Mouse (Mus musculus) heart, adult 2 months (tissue): ENCODE data around the gene Mpzl2. TPM values are rescaled to one million over a fixed set of nuclear protein-coding genes. Genes with fewer than 3 reads are reported as not detected.
A peak's percentile ranks its signal among the peaks of the same experiment; 100 is the strongest.

ENCODE experiments used
- DNase-seq, 2 experiments: peaks; one replicate each; pipeline ENCODE4 v3.0.0; 2021
- H3K27ac ChIP-seq: fragments of 200-600 bp; 2 replicates; pipeline ENCODE4 v1.8.1; 2022
- H3K27me3 ChIP-seq: fragments of 200-500 bp; 2 replicates; pipeline ENCODE4 v1.6.1; 2012; ENCODE audit warnings: mild to moderate bottlenecking, low read length, inconsistent platforms, mixed read lengths; ENCODE audit not compliant: control insufficient read depth, insufficient read depth
- H3K36me3 ChIP-seq: fragments of 200-500 bp; 2 replicates; pipeline ENCODE4 v1.6.1; 2012; ENCODE audit warnings: low read length, inconsistent platforms; ENCODE audit not compliant: control insufficient read depth, insufficient read depth
- H3K4me1 ChIP-seq: fragments of 200-500 bp; 2 replicates; pipeline ENCODE4 v1.6.1; 2011; ENCODE audit warnings: low read length; ENCODE audit not compliant: control insufficient read depth, insufficient read depth
- H3K4me3 ChIP-seq: fragments of 200-600 bp; 2 replicates; pipeline ENCODE4 v1.8.1; 2022
- H3K79me2 ChIP-seq: fragments of 200-500 bp; replicated peaks from 2 replicates; pipeline ENCODE4 v1.6.1; 2012; ENCODE audit warnings: mild to moderate bottlenecking, inconsistent platforms, low read length, moderate library complexity, mixed read lengths; ENCODE audit not compliant: control insufficient read depth, insufficient read depth
- H3K9ac ChIP-seq: fragments of 200-500 bp; 2 replicates; pipeline ENCODE4 v1.6.1; 2012; ENCODE audit warnings: low read depth, mild to moderate bottlenecking, control low read depth, inconsistent platforms, low read length, mixed read lengths
- CTCF ChIP-seq: fragments of 200-600 bp; IDR thresholded peaks from 2 replicates; pipeline ENCODE4 v1.8.1; 2022; ENCODE audit warnings: antibody characterized with exemption, mild to moderate bottlenecking, moderate library complexity
- EP300 ChIP-seq: fragments of 200-500 bp; IDR thresholded peaks from 2 replicates; pipeline ENCODE4 v1.6.1; 2011; ENCODE audit warnings: low read depth, low read length, control low read depth; ENCODE audit not compliant: insufficient read depth
- POLR2A ChIP-seq: fragments of 200-500 bp; IDR thresholded peaks from 2 replicates; pipeline ENCODE4 v1.6.1; 2011; ENCODE audit warnings: mild to moderate bottlenecking, low read depth, low read length, control low read depth; ENCODE audit not compliant: insufficient read depth
- WGBS: fragments of 180-500 bp; shearing (Covaris S2); methylation state at CpG from one replicate; pipeline ENCODE4 v1.1.7; 2018; 5-methylcytosine and 5-hydroxymethylcytosine counted together
- intact Hi-C: fragments of 180-260 bp; cut with DNase I; formaldehyde crosslinking; loops from one replicate; pipeline ENCODE4 v1.15.1; 2025
- polyA plus RNA-seq: library from polyadenylated mRNA; depleted of rRNA; stranded (reverse); fragments of >200 nt; gene quantifications from 2 replicates; pipeline ENCODE4 v1.2.3, GENCODE M21; 2012; rRNA removed
- total RNA-seq, 2 experiments: library from RNA; stranded (reverse); gene quantifications; 2 replicates each; pipeline ENCODE4 v1.2.3; 2021

Gene Mpzl2
- total and polyA plus RNA-seq, 3 experiments, result 0.77 to 1.6 (median 1.2) TPM

- DNase-seq, result peak in 1 of 2 experiments; percentile 24
- TF ChIP-seq CTCF (no peak), EP300 (no peak), POLR2A (no peak)
- Histone ChIP-seq H3K9ac (no peak overlapping the region), H3K79me2 (no peaks in the 10 kb centered on the region), H3K4me1 (peaks cover 1% of the 10 kb centered on the region; the same call in 1 of the 2 replicates), H3K27ac (no peak overlapping the region), H3K4me3 (no peak overlapping the region), H3K27me3 (peaks cover 2% of the 10 kb centered on the region; the same call in 1 of the 2 replicates), H3K36me3 (no peaks in the 10 kb centered on the region)
- WGBS, result 76% methylated on average over 6 of the region's 6 CpGs
- intact Hi-C loops, result no loop called here
Measured at GRCm38 (mm10) chr9:45095149-45095937, 55.7 kb downstream of the Mpzl2 start.

GRCm38 (mm10) chr9:45097877-45098276 lies 58.3 kb downstream of the Mpzl2 start:
- no peak overlapping the region for H3K27ac ChIP-seq
- no peaks in the 10 kb centered on the region for H3K4me1 ChIP-seq
- no peak overlapping the region for H3K9ac ChIP-seq
- no peaks in the 10 kb centered on the region for H3K79me2 ChIP-seq
- TF ChIP-seq POLR2A, result no peak
- TF ChIP-seq CTCF, result no peak
- no peak for TF ChIP-seq EP300
- intact Hi-C loops, result no loop called here
- no peak overlapping the region for H3K4me3 ChIP-seq
- 82% methylated on average over 5 of the region's 5 CpGs for WGBS
- peaks cover 2% of the 10 kb centered on the region; the same call in 1 of the 2 replicates for H3K27me3 ChIP-seq
- no peak for DNase-seq
- H3K36me3 ChIP-seq, result no peaks in the 10 kb centered on the region

GRCm38 (mm10) chr9:45098426-45098825 lies 58.8 kb downstream of the Mpzl2 start:
- H3K4me1 ChIP-seq, result no peaks in the 10 kb centered on the region
- no peak overlapping the region for H3K9ac ChIP-seq
- WGBS, result 26% methylated on average over 3 of the region's 3 CpGs
- no peak for DNase-seq
- H3K79me2 ChIP-seq, result no peaks in the 10 kb centered on the region
- TF ChIP-seq POLR2A (no peak), EP300 (no peak), CTCF (no peak)
- H3K36me3 ChIP-seq, result no peaks in the 10 kb centered on the region
- no peak overlapping the region for H3K4me3 ChIP-seq
- peaks cover 2% of the 10 kb centered on the region; the same call in 1 of the 2 replicates for H3K27me3 ChIP-seq
- intact Hi-C loops, result no loop called here
- H3K27ac ChIP-seq, result no peak overlapping the region

GRCm38 (mm10) chr9:45102528-45102927 lies 62.9 kb downstream of the Mpzl2 start:
- intact Hi-C loops, result no loop called here
- TF ChIP-seq EP300 (no peak), CTCF (no peak), POLR2A (no peak)

GRCm38 (mm10) chr9:45103211-45103979 lies 63.8 kb downstream of the Mpzl2 start:
- intact Hi-C loops, result no loop called here
- 26% methylated on average over 11 of the region's 11 CpGs for WGBS
- TF ChIP-seq CTCF (no peak), EP300 (no peak), POLR2A (no peak)

More at GRCm38 (mm10) chr9:45102528-45102927, 62.9 kb downstream of the Mpzl2 start:
- Histone ChIP-seq H3K4me1 (no peaks in the 10 kb centered on the region), H3K4me3 (no peak overlapping the region), H3K36me3 (no peaks in the 10 kb centered on the region), H3K79me2 (no peaks in the 10 kb centered on the region), H3K9ac (no peak overlapping the region), H3K27ac (no peak overlapping the region), H3K27me3 (no peaks in the 10 kb centered on the region)
- WGBS, result 92% methylated on average over 1 of the region's 1 CpGs
- DNase-seq, result no peak

More at GRCm38 (mm10) chr9:45103211-45103979, 63.8 kb downstream of the Mpzl2 start:
- Histone ChIP-seq H3K27me3 (no peaks in the 10 kb centered on the region), H3K4me3 (no peak overlapping the region), H3K9ac (no peak overlapping the region), H3K4me1 (no peaks in the 10 kb centered on the region), H3K36me3 (no peaks in the 10 kb centered on the region), H3K79me2 (no peaks in the 10 kb centered on the region), H3K27ac (no peak overlapping the region)
- DNase-seq, result no peak

Other genes starting within 250 kb of the Mpzl2 start
- 10 to 100 TPM; 10.6 to 10.9 TPM for gene Tmem25, start 240.5 kb upstream of the Mpzl2 start, total RNA-seq
- gene Tmem25, start 240.5 kb upstream of the Mpzl2 start, polyA plus RNA-seq, result 22.5 and 27.2 TPM in 2 replicates
- under 1 TPM; 0.96 to 0.97 TPM for gene Ttc36, start 236.7 kb upstream of the Mpzl2 start, total RNA-seq
- gene Ttc36, start 236.7 kb upstream of the Mpzl2 start, polyA plus RNA-seq, result 0.53 and 1.3 TPM in 2 replicates
- 10 to 100 TPM; 25.7 to 25.9 TPM for gene Kmt2a, start 158.5 kb upstream of the Mpzl2 start, total RNA-seq
- 11.8 and 12.9 TPM in 2 replicates for gene Kmt2a, start 158.5 kb upstream of the Mpzl2 start, polyA plus RNA-seq
- 1,000 to 10,000 TPM; 1,478 to 1,698 TPM for gene Atp5l, start 119.1 kb upstream of the Mpzl2 start, total RNA-seq
- 1,092 and 1,784 TPM in 2 replicates for gene Atp5l, start 119.1 kb upstream of the Mpzl2 start, polyA plus RNA-seq
- 10 to 100 TPM; 36.1 to 39.6 TPM for gene Ube4a, start 74.2 kb upstream of the Mpzl2 start, total RNA-seq
- gene Ube4a, start 74.2 kb upstream of the Mpzl2 start, polyA plus RNA-seq, result 8.4 and 17.0 TPM in 2 replicates
- gene Cd3g, start 59.4 kb upstream of the Mpzl2 start, total RNA-seq, result under 1 TPM; 0.25 to 0.39 TPM
- gene Cd3g, start 59.4 kb upstream of the Mpzl2 start, polyA plus RNA-seq, result 0.64 and 1.5 TPM in 2 replicates
- under 1 TPM in 1 of 2 experiments, not detected in 1; 0.66 TPM for gene Cd3d, start 58.0 kb upstream of the Mpzl2 start, total RNA-seq
- 0.29 and 0.92 TPM in 2 replicates for gene Cd3d, start 58.0 kb upstream of the Mpzl2 start, polyA plus RNA-seq
- gene Cd3e, start 30.2 kb upstream of the Mpzl2 start, total RNA-seq, result under 1 TPM; 0.21 to 0.66 TPM
- 0.32 and 1.5 TPM in 2 replicates for gene Cd3e, start 30.2 kb upstream of the Mpzl2 start, polyA plus RNA-seq
- 1 to 10 TPM; 1.4 to 1.8 TPM for gene Mpzl3, start 15.4 kb downstream of the Mpzl2 start, total RNA-seq
- gene Mpzl3, start 15.4 kb downstream of the Mpzl2 start, polyA plus RNA-seq, result 0.82 and 1.2 TPM in 2 replicates
- under 1 TPM; 0.20 to 0.29 TPM for gene Jaml, start 39.4 kb downstream of the Mpzl2 start, total RNA-seq
- 0.14 and 0.18 TPM in 2 replicates for gene Jaml, start 39.4 kb downstream of the Mpzl2 start, polyA plus RNA-seq
- gene Scn2b, start 78.0 kb downstream of the Mpzl2 start, total RNA-seq, result 1 to 10 TPM; 1.2 to 1.3 TPM
- 0.23 and 0.31 TPM in 2 replicates for gene Scn2b, start 78.0 kb downstream of the Mpzl2 start, polyA plus RNA-seq
- 10 to 100 TPM; 14.2 to 16.9 TPM for gene Scn4b, start 98.6 kb downstream of the Mpzl2 start, total RNA-seq
- gene Scn4b, start 98.6 kb downstream of the Mpzl2 start, polyA plus RNA-seq, result 5.1 and 8.3 TPM in 2 replicates
- gene BC049352, start 142.2 kb downstream of the Mpzl2 start, total RNA-seq, result not detected
- gene BC049352, start 142.2 kb downstream of the Mpzl2 start, polyA plus RNA-seq, result 0.09 and 0.23 TPM in 2 replicates
- gene Tmprss4, start 164.3 kb downstream of the Mpzl2 start, total RNA-seq, result not detected
- gene Tmprss4, start 164.3 kb downstream of the Mpzl2 start, polyA plus RNA-seq, result 0.82 TPM in 1 of 2 replicates, not detected in the other
- 1 to 10 TPM; 1.7 to 1.8 TPM for gene Il10ra, start 229.3 kb downstream of the Mpzl2 start, total RNA-seq
- gene Il10ra, start 229.3 kb downstream of the Mpzl2 start, polyA plus RNA-seq, result 3.6 and 3.7 TPM in 2 replicates